Mouse (Mus musculus) liver, postnatal 0 days (tissue): Measurements from ENCODE around the gene Ccdc158.

Experiments
- CTCF ChIP-seq: sonication (generic); IDR thresholded peaks from 2 replicates; pipeline ENCODE4 v1.5.1; 2016; ENCODE audit warnings: antibody characterized with exemption, low read depth
- EP300 ChIP-seq: IDR thresholded peaks from 2 replicates; pipeline ENCODE4 v1.6.1; 2016; ENCODE audit warnings: antibody characterized with exemption, low read depth, mild to moderate bottlenecking

- TF ChIP-seq CTCF (no peak), EP300 (no peak)
Measured at GRCm38 (mm10) chr5:92715319-92715718, 40.2 kb upstream of the Ccdc158 start.
